Mouse (Mus musculus) ES-Bruce4 (cell line): Measurements from ENCODE around the gene Vwa8.

Source experiments
- CTCF ChIP-seq: IDR thresholded peaks from one replicate; pipeline ENCODE4 v1.8.1; 2011; ENCODE audit warnings: low read depth, low read length
- POLR2A ChIP-seq: IDR thresholded peaks from one replicate; pipeline ENCODE4 v1.8.1; 2011; ENCODE audit warnings: low read length; ENCODE audit not compliant: insufficient read depth

- TF ChIP-seq CTCF = no peak
- TF ChIP-seq POLR2A = no peak
Measured at GRCm38 (mm10) chr14:79160966-79161365, 312.1 kb downstream of the Vwa8 start.
